Mouse (Mus musculus): ENCODE data around the gene Fscn2.
"Not testable (repeated sequence)": the region's sequence is repeated elsewhere in the genome, so short reads cannot be mapped to it uniquely, and the experiment has no call there.

Fscn2 gene

GRCm38 (mm10) chr11:120405867-120406266, 44.5 kb downstream of the Fscn2 start:
- DNase-seq, result no peak

- DNase-seq, result no peak
Observed at GRCm38 (mm10) chr11:120406445-120406844, 45.1 kb downstream of the Fscn2 start.

GRCm38 (mm10) chr11:120413621-120414020, 52.3 kb downstream of the Fscn2 start:
- DNase-seq, result not testable (repeated sequence)

Measured in kidney, adult 8-10 months (tissue).